Mouse (Mus musculus) megakaryocyte, embryonic 14.5 days (primary cell): ENCODE data around the gene Negr1.

ENCODE experiments used
- FLI1 ChIP-seq: IDR thresholded peaks from 2 replicates; pipeline ENCODE4 v1.6.1; 2012; ENCODE audit warnings: low read length, inconsistent platforms, mixed read lengths
- GATA1 ChIP-seq: IDR thresholded peaks from 3 replicates; pipeline ENCODE4 v1.6.1; 2012; ENCODE audit warnings: mixed read lengths, low read length, inconsistent platforms, borderline replicate concordance

DNA sequence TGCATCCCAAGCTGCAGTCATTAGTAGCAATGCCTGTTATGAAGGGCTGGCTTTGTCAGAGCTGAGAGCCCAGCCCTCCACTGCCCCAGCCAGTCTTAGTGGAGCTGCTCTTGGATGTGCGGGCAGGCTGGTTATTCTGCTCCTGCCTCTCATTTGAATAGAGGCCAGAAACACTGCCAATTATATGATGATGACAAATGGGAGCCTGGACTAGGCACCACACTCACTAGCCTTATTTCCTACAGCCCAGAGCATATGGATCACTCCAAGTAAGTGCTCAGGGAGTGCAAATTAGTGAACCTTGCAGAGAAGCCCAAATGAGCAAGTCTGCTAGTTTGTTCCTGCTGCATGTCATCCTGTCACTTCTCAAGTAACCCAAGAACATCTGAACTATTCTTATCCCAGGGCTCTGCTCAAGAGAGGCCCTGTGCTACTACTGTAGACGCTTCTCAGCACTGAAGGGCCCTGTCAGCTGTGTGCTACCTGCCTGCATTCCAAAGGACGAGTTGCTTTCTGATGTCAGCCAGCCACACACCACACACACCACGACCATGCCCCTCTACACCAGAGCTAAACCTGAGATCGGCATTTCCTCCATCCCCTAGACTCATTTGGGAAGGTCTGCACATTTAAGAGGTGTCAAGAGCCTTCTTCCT lies 553.6 kb downstream of the Negr1 start:
- TF ChIP-seq GATA1 = no peak
- no peak for TF ChIP-seq FLI1
